Mouse (Mus musculus): ENCODE results near the gene Ndufa13. TPM values are rescaled to one million over a fixed set of nuclear protein-coding genes. Genes with fewer than 3 reads are reported as not detected.
A peak's percentile ranks its signal among the peaks of the same experiment; 100 is the strongest.
"Not testable (repeated sequence)": the region's sequence is repeated elsewhere in the genome, so short reads cannot be mapped to it uniquely, and the experiment has no call there.

Gene Ndufa13
- polyA plus RNA-seq (2012; rRNA removed) (26.2 and 44.8 TPM in 2 replicates), polyA plus RNA-seq (2014; fragmentation: Nextera tagmentation; extraction: Ambion mirVana) (109 and 113 TPM in 2 replicates)

- Histone ChIP-seq H3K4me2 (ENCODE audit: low read depth) (peak within 1 kb of the TSS; percentile 100), H3K36me3 (replicated peaks; ENCODE audit: control insufficient read depth, insufficient read depth, low read depth) (no peaks in the 10 kb centered on the region; the same call in 1 of the 2 replicates), H3K9ac (replicated peaks) (peak within 1 kb of the TSS; percentile 96), H3K27ac (peak within 1 kb of the TSS; percentile 95), H3K27me3 (ENCODE audit: control insufficient read depth, insufficient read depth, low read length) (no peaks in the 10 kb centered on the region), H3K9me3 (ENCODE audit: control insufficient read depth, low read length) (no peaks in the 10 kb centered on the region), H3K4me3 (ENCODE audit: insufficient read depth in 1 of 2, low read depth in 2 of 2, low read length in 2 of 2) (peak within 1 kb of the TSS; percentile 77 to 97), H3K4me1 (replicated peaks; ENCODE audit: control insufficient read depth in 2 of 2, insufficient read depth in 2 of 2, low read length in 1 of 2) (peaks cover 10 to 16% of the 10 kb centered on the region in 2 experiments)
- WGBS (ENCODE audit: insufficient replicate concordance), result 4% methylated on average over 89 of the region's 89 CpGs
- ATAC-seq (ENCODE audit: insufficient read depth), result peak; percentile 39
- peak; percentile 39; the same call in 1 of the 2 replicates for TF ChIP-seq CTCF (IDR thresholded peaks at IDR 0.05; ENCODE audit: low read depth)
- TF ChIP-seq EP300 (IDR thresholded peaks at IDR 0.05; ENCODE audit: low read depth), result no peak
- DNase-seq (ENCODE audit: low read depth in 3 of 3, low spot score in 3 of 3), result peak; percentile 27 to 41 (median 29)
Measured at GRCm38 (mm10) chr8:69902163-69903062, at the start of gene Ndufa13, which contains the start of the genes Tssk6 and Yjefn3. Ndufa13 (minus strand) TSS chr8:69902558. Tssk6 (plus strand) TSS chr8:69902184. Yjefn3 (minus strand) TSS chr8:69902712.

GRCm38 (mm10) chr8:69950300-69950699 lies 47.9 kb upstream of the Ndufa13 start:
- Histone ChIP-seq H3K36me3 (replicated peaks; ENCODE audit: control insufficient read depth, insufficient read depth, low read depth) (peaks cover 2% of the 10 kb centered on the region; the same call in 1 of the 2 replicates), H3K27me3 (ENCODE audit: control insufficient read depth, insufficient read depth, low read length) (no peaks in the 10 kb centered on the region), H3K4me2 (ENCODE audit: low read depth) (no peak overlapping the region), H3K4me3 (ENCODE audit: insufficient read depth in 1 of 2, low read depth in 2 of 2, low read length in 2 of 2) (no peak overlapping the region), H3K4me1 (replicated peaks; ENCODE audit: control insufficient read depth in 2 of 2, insufficient read depth in 2 of 2, low read length in 1 of 2) (peaks cover 0 to 12% of the 10 kb centered on the region in 2 experiments; a peak in 3 of 4 replicates), H3K27ac (no peak overlapping the region), H3K9ac (replicated peaks) (no peak overlapping the region), H3K9me3 (ENCODE audit: control insufficient read depth, low read length) (no peaks in the 10 kb centered on the region)
- 79% methylated on average over 2 of the region's 2 CpGs for WGBS (ENCODE audit: insufficient replicate concordance)
- no peak for TF ChIP-seq CTCF (IDR thresholded peaks at IDR 0.05; ENCODE audit: low read depth)
- TF ChIP-seq EP300 (IDR thresholded peaks at IDR 0.05; ENCODE audit: low read depth), result no peak
- DNase-seq (ENCODE audit: low read depth in 3 of 3, low spot score in 3 of 3), result no peak
- no peak for ATAC-seq (ENCODE audit: insufficient read depth)

- H3K4me2 ChIP-seq (ENCODE audit: low read depth); DNase-seq (ENCODE audit: low read depth in 3 of 3, low spot score in 3 of 3); H3K27me3 ChIP-seq (ENCODE audit: control insufficient read depth, insufficient read depth, low read length); H3K36me3 ChIP-seq (replicated peaks; ENCODE audit: control insufficient read depth, insufficient read depth, low read depth); H3K9ac ChIP-seq (replicated peaks); H3K9me3 ChIP-seq (ENCODE audit: control insufficient read depth, low read length); ATAC-seq (ENCODE audit: insufficient read depth); H3K4me3 ChIP-seq (ENCODE audit: insufficient read depth in 1 of 2, low read depth in 2 of 2, low read length in 2 of 2); H3K27ac ChIP-seq: not testable (repeated sequence)
- H3K4me1 ChIP-seq (replicated peaks; ENCODE audit: control insufficient read depth in 2 of 2, insufficient read depth in 2 of 2, low read length in 1 of 2), result peaks cover 0 to 39% of the 10 kb centered on the region in 2 experiments
- WGBS (ENCODE audit: insufficient replicate concordance), result 72% methylated on average over 2 of the region's 3 CpGs
Measured at GRCm38 (mm10) chr8:69942495-69942894, 40.1 kb upstream of the Ndufa13 start.

GRCm38 (mm10) chr8:69940386-69940785 lies 38.0 kb upstream of the Ndufa13 start:
- no peak overlapping the region for H3K9ac ChIP-seq (replicated peaks)
- no peak for ATAC-seq (ENCODE audit: insufficient read depth)
- H3K36me3 ChIP-seq (replicated peaks; ENCODE audit: control insufficient read depth, insufficient read depth, low read depth), result peaks cover 8% of the 10 kb centered on the region
- H3K4me2 ChIP-seq (ENCODE audit: low read depth), result no peak overlapping the region
- no peaks in the 10 kb centered on the region for H3K9me3 ChIP-seq (ENCODE audit: control insufficient read depth, low read length)
- WGBS (ENCODE audit: insufficient replicate concordance), result 41% methylated on average over 2 of the region's 2 CpGs
- H3K4me1 ChIP-seq (replicated peaks; ENCODE audit: control insufficient read depth in 2 of 2, insufficient read depth in 2 of 2, low read length in 1 of 2), result peaks cover 0 to 46% of the 10 kb centered on the region in 2 experiments
- DNase-seq (ENCODE audit: low read depth in 3 of 3, low spot score in 3 of 3), result no peak
- no peaks in the 10 kb centered on the region for H3K27me3 ChIP-seq (ENCODE audit: control insufficient read depth, insufficient read depth, low read length)
- H3K4me3 ChIP-seq (ENCODE audit: insufficient read depth in 1 of 2, low read depth in 2 of 2, low read length in 2 of 2), result no peak overlapping the region
- no peak overlapping the region for H3K27ac ChIP-seq
- TF ChIP-seq EP300 (IDR thresholded peaks at IDR 0.05; ENCODE audit: low read depth), result no peak
- no peak for TF ChIP-seq CTCF (IDR thresholded peaks at IDR 0.05; ENCODE audit: low read depth)

GRCm38 (mm10) chr8:69939633-69940032 lies 37.3 kb upstream of the Ndufa13 start:
- Histone ChIP-seq H3K27ac (no peak overlapping the region), H3K4me1 (replicated peaks; ENCODE audit: control insufficient read depth in 2 of 2, insufficient read depth in 2 of 2, low read length in 1 of 2) (peaks cover 0 to 46% of the 10 kb centered on the region in 2 experiments), H3K27me3 (ENCODE audit: control insufficient read depth, insufficient read depth, low read length) (no peaks in the 10 kb centered on the region), H3K9ac (replicated peaks) (no peak overlapping the region; the same call in 1 of the 2 replicates), H3K4me2 (ENCODE audit: low read depth) (no peak overlapping the region), H3K9me3 (ENCODE audit: control insufficient read depth, low read length) (no peaks in the 10 kb centered on the region), H3K4me3 (ENCODE audit: insufficient read depth in 1 of 2, low read depth in 2 of 2, low read length in 2 of 2) (no peak overlapping the region), H3K36me3 (replicated peaks; ENCODE audit: control insufficient read depth, insufficient read depth, low read depth) (peaks cover 15% of the 10 kb centered on the region)
- 32% methylated on average over 3 of the region's 3 CpGs for WGBS (ENCODE audit: insufficient replicate concordance)
- ATAC-seq (ENCODE audit: insufficient read depth), result 0 out of 2 replicates have a peak, but pooled peaks have one; percentile 38
- no peak for TF ChIP-seq EP300 (IDR thresholded peaks at IDR 0.05; ENCODE audit: low read depth)
- TF ChIP-seq CTCF (IDR thresholded peaks at IDR 0.05; ENCODE audit: low read depth), result no peak
- DNase-seq (ENCODE audit: low read depth in 3 of 3, low spot score in 3 of 3), result peak in 1 of 3 experiments; percentile 12
